In the genomic region with DNA sequence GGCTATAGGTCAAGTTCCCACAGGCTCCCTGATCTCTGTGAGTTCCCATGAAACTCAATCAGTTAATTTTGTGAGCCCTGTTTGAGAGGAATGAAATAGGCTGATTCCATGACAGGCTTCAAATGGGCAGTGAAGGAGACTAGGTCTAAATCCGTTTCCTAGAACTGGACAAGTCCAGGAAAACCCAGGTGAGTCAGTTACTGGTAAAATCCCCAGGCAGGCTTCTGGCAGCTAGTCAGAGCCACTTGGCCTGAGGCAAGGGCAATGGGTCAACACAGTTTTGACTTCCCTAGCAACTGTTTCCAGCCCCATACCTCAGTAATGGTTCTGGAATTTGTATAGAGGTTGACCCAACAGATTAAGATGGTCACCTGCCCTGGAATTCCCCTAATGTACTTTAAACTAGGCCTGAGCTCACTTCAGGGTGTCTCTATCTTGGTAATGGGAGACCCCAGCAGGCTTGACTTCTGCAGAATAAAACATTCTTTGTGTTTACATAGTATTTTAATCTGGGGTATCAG, we compare ENCODE assay signal across 19 mouse cellular contexts. TPM values are rescaled to one million over a fixed set of nuclear protein-coding genes. Genes with fewer than 3 reads are reported as not detected.
"Had no signal": no experiment of that assay in that cellular context is flagged by ENCODE, and none has a peak within 500 bp of the region (broad histone marks: within the 10 kb centered on the region; RNA-seq: fewer than 3 reads in every experiment).

No protein-coding gene starts in this region.

RNA-seq across cellular contexts. Expression of a gene that starts 8.8 kb away (rescaled TPM):
- polyA plus RNA-seq: heart, adult 2 months; heart, embryonic 11.5 days; heart, embryonic 13.5 days; heart, embryonic 15.5 days; heart, postnatal 0 days; hindbrain, embryonic 11.5 days; hindbrain, embryonic 13.5 days; hindbrain, embryonic 15.5 days; hindbrain, postnatal 0 days; intestine, embryonic 14.5 days; intestine, embryonic 16.5 days; kidney, embryonic 14.5 days; kidney, embryonic 16.5 days; limb, embryonic 10.5 days; limb, embryonic 12.5 days; liver, embryonic 11.5 days; liver, embryonic 13.5 days; liver, embryonic 15.5 days; liver, postnatal 0 days had no signal
